Mouse (Mus musculus) liver, embryonic 14.5 days (tissue): ENCODE measurements around the gene Slc18b1.

Experiments
- CTCF ChIP-seq: IDR thresholded peaks from 2 replicates; pipeline ENCODE4 v1.5.1; 2016; ENCODE audit warnings: antibody characterized with exemption, low read depth, control low read depth
- EP300 ChIP-seq: IDR thresholded peaks from 2 replicates; pipeline ENCODE4 v1.6.1; 2016; ENCODE audit warnings: antibody characterized with exemption, low read depth

DNA sequence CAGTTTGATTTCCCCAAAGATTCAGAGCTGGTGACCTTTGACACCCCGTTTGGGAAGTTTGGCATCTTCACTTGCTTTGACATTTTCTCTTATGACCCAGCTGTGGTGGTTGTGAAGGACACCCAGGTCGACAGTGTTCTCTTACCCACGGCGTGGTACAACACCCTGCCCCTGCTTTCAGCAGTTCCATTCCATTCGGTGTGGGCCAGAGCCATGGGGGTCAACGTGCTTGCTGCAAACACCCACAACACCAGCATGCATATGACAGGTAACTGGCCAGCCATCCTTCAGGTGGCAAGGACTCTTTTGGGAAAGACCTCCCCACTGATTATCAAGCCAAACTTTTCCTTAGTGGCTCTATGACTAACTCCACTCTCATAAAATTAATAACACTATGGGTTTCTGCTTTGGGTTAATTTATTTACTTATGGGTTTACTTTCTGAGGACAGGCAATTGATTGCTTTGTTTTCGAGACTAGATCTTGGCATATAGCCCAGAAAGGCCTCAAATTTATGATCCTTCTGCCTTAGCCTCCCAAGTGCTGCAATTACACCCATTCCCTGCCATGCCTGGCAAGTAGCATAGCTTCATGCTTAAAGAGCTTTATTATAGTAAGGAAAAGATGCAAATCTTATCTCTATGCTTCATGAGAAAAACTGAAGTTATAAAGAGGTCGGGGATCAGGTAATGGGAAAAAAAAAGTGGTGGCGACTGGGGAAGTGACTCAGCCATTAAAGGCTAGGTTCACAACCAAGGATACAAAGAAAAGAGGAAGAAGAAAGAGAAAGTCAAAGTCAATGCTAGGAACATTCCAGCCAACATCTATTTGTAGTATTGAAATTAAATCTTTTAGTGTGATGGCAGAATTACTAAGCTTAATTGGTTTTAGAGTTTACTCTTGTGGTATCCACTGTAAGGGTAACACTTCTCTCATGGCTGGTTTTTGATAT lies 67.9 kb downstream of the Slc18b1 start:
- no peak for TF ChIP-seq EP300
- TF ChIP-seq CTCF, result no peak
